Mouse (Mus musculus): ENCODE measurements around the gene Olfr304.
"Not testable (repeated sequence)": the region's sequence is repeated elsewhere in the genome, so short reads cannot be mapped to it uniquely, and the experiment has no call there.

Gene Olfr304

DNA sequence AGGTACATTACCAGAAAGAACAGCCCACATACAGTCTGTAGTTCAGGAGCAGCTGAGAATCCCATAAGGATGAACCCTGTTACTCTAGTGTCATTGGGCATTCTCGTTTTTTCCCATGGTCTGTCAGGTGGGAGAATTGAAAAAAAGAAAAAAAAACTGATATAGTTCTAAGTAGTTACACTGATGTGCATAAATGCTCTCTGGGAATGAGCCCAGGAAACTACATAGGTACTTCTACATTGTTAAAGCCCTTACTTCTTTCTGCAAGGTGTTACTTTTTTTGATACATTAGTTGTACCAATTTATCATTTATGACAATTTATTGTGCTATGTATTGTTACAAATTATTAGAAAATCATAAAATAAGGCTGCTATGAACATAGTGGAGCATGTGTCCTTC is at the start of gene Olfr304:
Olfr304 (minus strand) TSS at position 101 of the 400 bp plus-strand sequence.
- no peak for DNase-seq

DNA sequence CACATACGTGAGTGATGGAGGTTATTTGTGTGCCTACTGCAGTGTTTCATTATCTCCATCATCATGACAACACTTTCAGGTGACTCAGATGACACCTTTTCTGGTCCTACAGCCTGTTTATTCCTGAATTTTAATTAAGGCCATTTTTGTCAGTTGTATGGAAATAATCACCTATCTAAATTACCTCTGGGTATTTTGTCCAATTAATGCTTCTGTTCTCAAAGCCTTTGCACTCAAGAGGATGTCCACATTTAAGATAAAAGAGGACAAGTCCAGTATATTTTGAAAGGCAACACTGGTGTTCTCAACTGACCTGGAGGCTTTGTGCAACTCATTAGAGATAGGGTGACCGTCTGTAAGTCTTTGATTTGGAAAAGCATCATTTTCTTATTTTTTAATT is 17.1 kb upstream of the Olfr304 start, which contains the start of gene Olfr301:
Olfr301 (plus strand) TSS at position 301 of the 400 bp plus-strand sequence.
- DNase-seq, result no peak

DNA sequence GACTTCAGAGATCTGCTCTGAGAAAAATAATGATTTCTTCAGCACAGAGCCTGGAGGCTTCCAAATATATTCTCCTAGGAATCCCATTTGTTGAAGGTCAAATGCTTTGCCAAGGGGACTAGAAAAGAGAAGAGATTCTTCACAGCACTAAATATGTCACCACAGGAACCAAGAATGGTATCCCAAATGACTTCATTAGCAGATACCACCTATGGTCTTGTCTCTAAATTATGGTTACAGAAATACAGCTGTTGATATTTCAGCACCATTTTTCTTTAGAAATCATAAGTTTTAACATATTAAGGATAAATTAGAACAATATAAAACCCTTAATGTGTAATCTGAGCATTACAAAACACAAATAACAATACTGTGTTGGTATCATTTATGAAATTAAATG is 11.2 kb upstream of the Olfr304 start, which contains the start of gene Olfr303:
Olfr303 (minus strand) TSS at position 101 of the 400 bp plus-strand sequence.
- no peak for DNase-seq

DNA sequence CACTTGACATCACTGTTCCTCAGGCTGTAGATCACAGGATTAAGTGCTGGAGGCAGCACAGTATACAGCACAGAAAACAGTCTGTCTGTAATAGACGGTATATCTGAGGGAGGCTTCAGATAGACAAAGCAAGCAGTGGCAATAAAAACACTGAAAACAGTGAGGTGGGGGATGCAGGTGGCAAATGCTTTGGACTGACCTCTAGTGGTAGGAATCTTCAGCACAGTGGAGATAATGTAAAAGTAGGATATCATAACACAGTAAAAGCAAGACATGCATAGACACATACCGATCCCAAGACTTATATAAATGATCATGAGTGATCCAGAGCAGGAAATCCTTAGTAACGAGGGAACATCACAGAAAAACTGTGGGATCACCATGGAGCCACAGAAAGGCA is 689 bp downstream of the Olfr304 start:
- no peak for DNase-seq

DNA sequence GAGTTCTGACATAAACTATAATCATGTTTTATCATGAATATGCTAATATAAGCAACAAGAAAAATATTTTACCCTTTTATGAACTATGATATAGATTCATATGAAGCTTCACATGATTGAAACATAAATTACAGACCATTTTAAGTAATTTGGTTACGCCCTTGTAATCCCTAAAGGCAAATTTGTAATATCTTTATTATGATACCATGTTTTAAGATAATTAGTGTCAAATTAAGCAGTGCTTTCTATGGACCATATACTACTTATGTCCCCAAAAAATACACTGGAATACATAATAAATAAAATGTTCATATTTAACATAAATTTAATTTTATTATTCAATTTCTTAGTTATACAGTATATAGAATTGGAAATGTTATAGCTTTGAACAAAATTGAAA is 19.6 kb downstream of the Olfr304 start, which contains the start of gene Olfr305:
Olfr305 (minus strand) TSS at position 101 of the 400 bp plus-strand sequence.
- no peak for DNase-seq

DNA sequence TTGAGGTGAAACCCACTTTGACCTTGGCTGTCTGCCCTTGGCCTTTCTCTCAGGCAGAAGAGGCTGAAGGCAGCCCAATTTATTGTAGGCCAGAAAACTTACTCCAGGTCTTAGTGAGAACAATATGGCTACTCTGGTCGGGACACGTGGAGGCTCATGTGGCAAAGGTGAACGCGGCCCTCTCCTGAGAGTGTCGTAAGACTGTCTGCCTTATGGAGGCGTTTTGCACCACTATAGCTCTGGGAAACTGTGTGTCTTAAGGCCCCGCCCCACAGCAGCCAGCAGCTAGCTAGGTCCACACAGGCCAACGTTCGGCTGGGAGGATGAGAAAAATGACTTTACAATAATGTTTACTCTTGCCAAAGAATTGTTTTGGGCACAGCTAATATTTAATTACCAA is 40.2 kb downstream of the Olfr304 start:
- not testable (repeated sequence) for DNase-seq

DNA sequence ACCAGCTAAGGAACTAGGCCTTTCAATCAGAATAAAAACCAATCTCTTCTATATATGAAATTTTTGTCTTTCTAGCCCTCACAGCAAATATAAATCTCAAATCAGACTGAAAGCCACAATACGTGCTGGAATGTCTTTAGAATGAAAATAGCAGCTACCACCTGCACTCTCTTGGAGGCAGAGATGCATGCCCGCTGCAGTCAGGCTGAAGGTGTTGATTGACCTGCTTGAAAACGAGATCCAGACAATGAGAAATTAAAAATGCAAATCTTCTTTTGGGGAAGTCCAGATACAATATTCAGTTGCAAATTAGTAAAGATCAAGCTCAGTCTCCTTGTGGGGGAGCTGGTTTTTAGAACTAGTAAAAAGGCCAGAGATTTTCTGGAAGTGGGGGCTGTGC is 42.2 kb downstream of the Olfr304 start:
- no peak for DNase-seq

DNA sequence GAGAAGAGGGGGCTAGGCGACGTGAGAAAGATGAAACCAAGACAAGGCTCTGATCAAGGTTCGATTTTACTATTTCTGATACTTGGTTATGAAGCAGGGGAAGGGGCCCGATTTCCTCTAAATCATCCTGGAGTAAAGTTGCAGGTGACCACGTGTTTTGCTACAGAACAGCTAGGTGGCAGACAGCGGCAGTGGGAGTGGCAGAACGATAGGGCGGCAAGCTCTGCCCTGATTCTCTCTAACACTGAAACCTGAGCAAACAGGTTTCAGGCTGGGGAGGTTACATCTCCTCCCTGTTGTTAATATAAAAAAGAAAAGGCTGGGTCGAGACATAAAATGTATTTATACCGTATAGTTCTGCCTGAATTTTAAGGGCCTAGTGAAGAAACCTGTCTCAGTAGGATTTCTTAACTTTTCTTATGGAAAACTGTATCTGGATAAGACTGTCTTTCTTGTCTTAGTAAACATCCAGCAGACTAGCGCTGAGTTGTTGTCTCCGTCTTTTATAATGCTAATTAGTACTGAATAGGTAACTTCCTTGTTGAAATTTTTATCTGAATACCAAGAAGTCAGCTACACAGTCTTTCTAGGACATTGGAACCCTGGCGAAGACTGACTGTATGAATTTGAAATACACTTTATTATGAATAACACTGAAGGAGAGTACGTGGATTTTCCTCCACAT is 43.4 kb downstream of the Olfr304 start:
- DNase-seq, result no peak

DNA sequence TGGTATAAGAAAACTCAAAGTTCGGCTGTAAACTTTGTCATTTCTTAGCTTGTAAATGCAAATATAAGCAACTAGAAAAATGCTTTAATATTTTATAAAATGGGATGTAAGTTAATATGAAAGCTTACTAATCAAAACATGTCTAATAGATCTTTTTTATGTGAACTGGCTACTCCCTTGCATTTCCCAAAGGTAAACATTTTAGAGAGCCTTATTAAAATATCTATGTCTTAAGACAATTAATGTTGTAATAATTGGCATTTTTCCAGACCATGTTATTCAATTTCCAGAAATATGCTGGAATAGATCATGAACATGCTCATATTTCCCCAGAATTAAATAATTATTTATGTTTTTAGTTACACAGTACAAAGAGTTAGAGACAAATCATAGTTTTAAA is 49.0 kb downstream of the Olfr304 start, which contains the start of gene Olfr307:
Olfr307 (minus strand) TSS at position 101 of the 400 bp plus-strand sequence.
- DNase-seq, result no peak

All from lung, postnatal 4 days (tissue).